ENCODE assay signal across 16 mouse cellular contexts in genomic region chr13:48265029-48265428, GRCm38 (mm10). TPM values are rescaled to one million over a fixed set of nuclear protein-coding genes. Genes with fewer than 3 reads are reported as not detected.
DNase-seq lines count a peak whose midpoint lies in the region; ATAC-seq and TF ChIP-seq lines count a peak whose summit lies in the region.
"Had no signal": no experiment of that assay in that cellular context is flagged by ENCODE, and none has a peak within 500 bp of the region (broad histone marks: within the 10 kb centered on the region; RNA-seq: fewer than 3 reads in every experiment).

No protein-coding gene starts in this region.

- peak overlapping the region; percentile 11; the same call in 1 of the 2 replicates for H3K4me2 ChIP-seq in lung, embryonic 14.5 days
- H3K4me2 ChIP-seq in forebrain, postnatal 0 days (ENCODE audit: low read depth): peak overlapping the region; percentile 33
- peak overlapping the region; percentile 19 for H3K4me2 ChIP-seq in kidney, embryonic 16.5 days (replicated peaks; ENCODE audit: low read depth, low read length)
- peak overlapping the region; percentile 74 for H3K4me2 ChIP-seq in neural tube, embryonic 13.5 days
- H3K4me2 ChIP-seq: embryonic facial prominence, embryonic 12.5 days; heart, embryonic 15.5 days; limb, embryonic 12.5 days; lung, embryonic 15.5 days had no signal

- no peak for DNase-seq in lung, embryonic 14.5 days
- no peak for DNase-seq in lung, postnatal 36 days
- DNase-seq in forebrain, postnatal 0 days: peak; percentile 35
- DNase-seq in retina, postnatal 1 day: no peak
- no peak for DNase-seq in left cerebral cortex, postnatal 25 days (ENCODE audit: low spot score in 2 of 2)
- no peak for DNase-seq in heart, postnatal 36 days
- DNase-seq: adrenal gland, postnatal 25 days; cerebellum, adult 11 months; gastrocnemius, postnatal 14 days; thymus, postnatal 25 days had no signal

- peaks cover 9% of the 10 kb centered on the region; the same call in 1 of the 2 replicates for H3K27me3 ChIP-seq in lung, embryonic 14.5 days (ENCODE audit: insufficient read depth, low read length)
- no peaks in the 10 kb centered on the region for H3K27me3 ChIP-seq in forebrain, postnatal 0 days (ENCODE audit: insufficient read depth, low read length)
- H3K27me3 ChIP-seq in kidney, embryonic 16.5 days (ENCODE audit: insufficient read depth, low read length): no peaks in the 10 kb centered on the region
- H3K27me3 ChIP-seq in neural tube, embryonic 13.5 days: no peaks in the 10 kb centered on the region
- H3K27me3 ChIP-seq: embryonic facial prominence, embryonic 12.5 days had no signal

- intact Hi-C loops in left cerebral cortex, postnatal 25 days (cut with DNase I): loop anchor here (10.0 kb wide), 1 partner anchor 420 kb away; no protein-coding TSS in a partner anchor
- intact Hi-C loops in heart, postnatal 36 days (cut with DNase I): no loop called here

- 76% methylated on average over 6 of the region's 6 CpGs for WGBS in lung, embryonic 14.5 days
- WGBS in forebrain, postnatal 0 days: 19% methylated on average over 6 of the region's 6 CpGs
- WGBS in kidney, embryonic 16.5 days: 55% methylated on average over 6 of the region's 6 CpGs
- 48% methylated on average over 6 of the region's 6 CpGs for WGBS in neural tube, embryonic 13.5 days

- H3K36me3 ChIP-seq in lung, embryonic 14.5 days (ENCODE audit: insufficient read depth): no peaks in the 10 kb centered on the region
- H3K36me3 ChIP-seq in forebrain, postnatal 0 days (ENCODE audit: insufficient read depth): no peaks in the 10 kb centered on the region
- H3K36me3 ChIP-seq in kidney, embryonic 16.5 days (ENCODE audit: insufficient read depth, low read length): no peaks in the 10 kb centered on the region
- H3K36me3 ChIP-seq in neural tube, embryonic 13.5 days: no peaks in the 10 kb centered on the region
- H3K36me3 ChIP-seq: embryonic facial prominence, embryonic 12.5 days; heart, embryonic 15.5 days; limb, embryonic 12.5 days; lung, embryonic 15.5 days had no signal

- ATAC-seq in lung, embryonic 14.5 days (ENCODE audit: insufficient read depth): no peak
- ATAC-seq in forebrain, postnatal 0 days: no peak
- ATAC-seq in kidney, embryonic 16.5 days (ENCODE audit: low FRiP score, low TSS enrichment): no peak
- ATAC-seq in neural tube, embryonic 13.5 days (ENCODE audit: low read depth): no peak

- TF ChIP-seq CTCF in lung, embryonic 14.5 days (IDR thresholded peaks at IDR 0.05; ENCODE audit: low read depth): no peak
- TF ChIP-seq CTCF in forebrain, postnatal 0 days (IDR thresholded peaks at IDR 0.05; ENCODE audit: low read depth): no peak

- H3K4me3 ChIP-seq in lung, embryonic 14.5 days (ENCODE audit: low read depth, low read length): no peak overlapping the region
- H3K4me3 ChIP-seq in forebrain, postnatal 0 days (ENCODE audit: low read depth, low read length): peak overlapping the region; percentile 35
- H3K4me3 ChIP-seq in kidney, embryonic 16.5 days (ENCODE audit: low read length): peak overlapping the region; percentile 27
- H3K4me3 ChIP-seq in neural tube, embryonic 13.5 days: peak overlapping the region; percentile 80
- H3K4me3 ChIP-seq: embryonic facial prominence, embryonic 12.5 days; heart, embryonic 15.5 days; limb, embryonic 12.5 days; lung, embryonic 15.5 days had no signal

- no peaks in the 10 kb centered on the region for H3K9me3 ChIP-seq in lung, embryonic 14.5 days (ENCODE audit: low read depth, low read length)
- no peaks in the 10 kb centered on the region for H3K9me3 ChIP-seq in forebrain, postnatal 0 days (ENCODE audit: low read length)
- no peaks in the 10 kb centered on the region for H3K9me3 ChIP-seq in kidney, embryonic 16.5 days (ENCODE audit: low read length)
- H3K9me3 ChIP-seq in neural tube, embryonic 13.5 days: no peaks in the 10 kb centered on the region
- H3K9me3 ChIP-seq: embryonic facial prominence, embryonic 12.5 days; heart, embryonic 15.5 days; limb, embryonic 12.5 days; lung, embryonic 15.5 days had no signal

- no peaks in the 10 kb centered on the region for H3K4me1 ChIP-seq in lung, embryonic 14.5 days (ENCODE audit: insufficient read depth)
- H3K4me1 ChIP-seq in forebrain, postnatal 0 days (ENCODE audit: insufficient read depth): no peaks in the 10 kb centered on the region
- peaks cover 7% of the 10 kb centered on the region; the same call in 1 of the 2 replicates for H3K4me1 ChIP-seq in kidney, embryonic 16.5 days (ENCODE audit: insufficient read depth, low read length)
- H3K4me1 ChIP-seq in neural tube, embryonic 13.5 days (replicated peaks): peaks cover 22% of the 10 kb centered on the region

- no peak overlapping the region for H3K27ac ChIP-seq in lung, embryonic 14.5 days (ENCODE audit: low read depth)
- H3K27ac ChIP-seq in forebrain, postnatal 0 days (ENCODE audit: low read depth, low read length): no peak overlapping the region
- no peak overlapping the region for H3K27ac ChIP-seq in kidney, embryonic 16.5 days (ENCODE audit: low read length)
- peak overlapping the region; percentile 59 for H3K27ac ChIP-seq in neural tube, embryonic 13.5 days (replicated peaks)
- H3K27ac ChIP-seq: embryonic facial prominence, embryonic 12.5 days; heart, embryonic 15.5 days; limb, embryonic 12.5 days; lung, embryonic 15.5 days had no signal

- H3K9ac ChIP-seq in lung, embryonic 14.5 days: no peak overlapping the region
- 0 out of 2 replicates have a peak overlapping the region, but pooled peaks have one; percentile 1 for H3K9ac ChIP-seq in forebrain, postnatal 0 days
- H3K9ac ChIP-seq in kidney, embryonic 16.5 days (replicated peaks; ENCODE audit: low read length): no peak overlapping the region
- H3K9ac ChIP-seq in neural tube, embryonic 13.5 days: peak overlapping the region; percentile 75
- H3K9ac ChIP-seq: embryonic facial prominence, embryonic 12.5 days; heart, embryonic 15.5 days; limb, embryonic 12.5 days; lung, embryonic 15.5 days had no signal

RNA-seq across cellular contexts. Expression of gene Id4, which starts 4.0 kb away (rescaled TPM):
- 8.3 and 8.4 TPM in 2 replicates for polyA plus RNA-seq in lung, embryonic 14.5 days (2014; fragmentation: Nextera tagmentation; extraction: Ambion mirVana)
- 100 and 152 TPM in 2 replicates for total RNA-seq in forebrain, postnatal 0 days (2014; rRNA removed)
- 32.6 and 80.8 TPM in 2 replicates for polyA plus RNA-seq in forebrain, postnatal 0 days (2015; fragmentation: Nextera tagmentation; extraction: Ambion mirVana)
- 5.7 and 13.7 TPM in 2 replicates for polyA plus RNA-seq in kidney, embryonic 16.5 days (2015; fragmentation: Nextera tagmentation; extraction: Ambion mirVana)
- 114 and 116 TPM in 2 replicates for polyA plus RNA-seq in neural tube, embryonic 13.5 days (2015; fragmentation: Nextera tagmentation; extraction: Ambion mirVana)
- total RNA-seq in left cerebral cortex, postnatal 25 days (2021): 10 to 100 TPM; 36.2 to 42.2 TPM
- total RNA-seq in heart, postnatal 36 days (2021): 1 to 10 TPM in 1 of 2 experiments, under 1 TPM in 1; 0.98 to 1.6 TPM

Comparison
In these comparisons a context has a peak if more than half of its experiments do, and no peak if none do; other contexts are left out.
1. H3K4me2 ChIP-seq: peak in every context shown above with its lines; median percentile 74 in neural tube, embryonic 13.5 days; 33 in forebrain, postnatal 0 days; 19 in kidney, embryonic 16.5 days; 11 in lung, embryonic 14.5 days.
2. H3K9ac ChIP-seq: peak in forebrain, postnatal 0 days (single experiment) and neural tube, embryonic 13.5 days (single experiment); none in lung, embryonic 14.5 days (single experiment) and kidney, embryonic 16.5 days (single experiment).